Comparison of ENCODE assay signal across 1 mouse cellular context in the genomic region with DNA sequence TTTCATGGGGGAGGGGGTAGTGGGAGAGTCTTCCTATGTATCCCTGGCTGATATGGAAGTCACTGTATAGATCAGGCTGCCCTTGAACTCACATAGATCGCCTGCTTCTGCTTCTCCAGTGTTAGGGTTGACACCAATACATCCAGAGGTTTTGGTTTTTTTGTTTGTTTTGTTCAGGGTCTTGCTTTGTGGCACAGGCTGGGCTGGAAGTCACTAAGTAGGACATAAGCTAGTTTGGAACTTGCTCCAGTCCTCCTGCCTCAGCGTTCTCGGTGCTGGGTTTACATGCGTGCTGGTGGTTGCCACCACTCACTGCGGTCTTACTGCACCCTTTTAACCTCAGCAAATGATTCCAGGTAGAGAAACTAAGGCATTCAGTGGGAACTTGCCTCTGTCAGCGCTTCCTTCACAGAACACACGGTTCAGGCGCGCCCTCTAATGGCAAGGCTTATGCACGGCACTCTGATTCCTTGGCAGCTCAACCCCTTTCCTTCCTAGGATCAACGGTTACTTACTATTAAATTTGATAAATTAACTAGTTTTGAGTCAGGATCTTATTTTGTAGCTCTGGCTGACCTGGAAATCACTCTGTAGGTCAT.
TF ChIP-seq lines count a peak whose summit lies in the region.

No protein-coding gene starts in this region.

TF ChIP-seq in CH12.LX, 34 proteins besides CTCF, POLR2A, EP300 and RAD21:
- TF ChIP-seq NRF1 (IDR thresholded peaks at IDR 0.05; ENCODE audit: low read depth, low read length) (no peak), MXI1 (IDR thresholded peaks at IDR 0.05; ENCODE audit: low read depth, low read length) (0 out of 2 replicates have a peak, but pooled peaks have one; percentile 27), SMC3 (IDR thresholded peaks at IDR 0.05; ENCODE audit: low read depth, low read length) (peak; percentile 87), MAFK (IDR thresholded peaks at IDR 0.05; ENCODE audit: insufficient replicate concordance, low read length) (peak; percentile 81), MEF2A (IDR thresholded peaks at IDR 0.05; ENCODE audit: borderline replicate concordance, low read depth, low read length) (peak; percentile 42; the same call in 1 of the 2 replicates)
TF ChIP-seq in CH12.LX: peak in this region for 4.
